Mouse (Mus musculus): ENCODE data around the gene Bud31.

- TF ChIP-seq POLR2A (IDR thresholded peaks at IDR 0.05; ENCODE audit: low read depth, low read length) (no peak), CTCF (IDR thresholded peaks at IDR 0.05; ENCODE audit: extremely low read depth, insufficient read depth, insufficient read length, insufficient replicate concordance) (no peak)
Observed at GRCm38 (mm10) chr5:145152690-145153089, 12.5 kb downstream of the Bud31 start.
